Mouse (Mus musculus): ENCODE data around the gene Cul9.
A peak's percentile ranks its signal among the peaks of the same experiment; 100 is the strongest.

Cul9 gene

GRCm38 (mm10) chr17:46553469-46553868 lies 7.3 kb upstream of the Cul9 start:
- no peak for DNase-seq (ENCODE audit: low spot score in 2 of 2)

- peak in 1 of 2 experiments; percentile 61 for DNase-seq (ENCODE audit: low spot score in 2 of 2)
Measured at GRCm38 (mm10) chr17:46552841-46553423, 6.7 kb upstream of the Cul9 start.

GRCm38 (mm10) chr17:46552151-46552550 lies 6.0 kb upstream of the Cul9 start:
- DNase-seq (ENCODE audit: low spot score in 2 of 2), result no peak

- DNase-seq (ENCODE audit: low spot score in 2 of 2), result no peak
Measured at GRCm38 (mm10) chr17:46551369-46551768, 5.2 kb upstream of the Cul9 start.

GRCm38 (mm10) chr17:46550904-46551303 lies 4.7 kb upstream of the Cul9 start:
- DNase-seq (ENCODE audit: low spot score in 2 of 2), result no peak

GRCm38 (mm10) chr17:46549642-46550041 lies 3.5 kb upstream of the Cul9 start:
- DNase-seq (ENCODE audit: low spot score in 2 of 2), result no peak

GRCm38 (mm10) chr17:46549193-46549592 lies 3.0 kb upstream of the Cul9 start:
- peak in 1 of 2 experiments; percentile 70 for DNase-seq (ENCODE audit: low spot score in 2 of 2)

- DNase-seq (ENCODE audit: low spot score in 2 of 2), result no peak
Measured at GRCm38 (mm10) chr17:46548741-46549140, 2.6 kb upstream of the Cul9 start.

GRCm38 (mm10) chr17:46547923-46548322 lies 1.7 kb upstream of the Cul9 start:
- no peak for DNase-seq (ENCODE audit: low spot score in 2 of 2)

- no peak for DNase-seq (ENCODE audit: low spot score in 2 of 2)
Measured at GRCm38 (mm10) chr17:46546995-46547394, 807 bp upstream of the Cul9 start.

GRCm38 (mm10) chr17:46546591-46546990 lies 403 bp upstream of the Cul9 start:
- no peak for DNase-seq (ENCODE audit: low spot score in 2 of 2)

- DNase-seq (ENCODE audit: low spot score in 2 of 2), result no peak
Measured at GRCm38 (mm10) chr17:46543661-46544060, 2.5 kb downstream of the Cul9 start.

- DNase-seq (ENCODE audit: low spot score in 2 of 2), result peak; percentile 69 to 82
Measured at GRCm38 (mm10) chr17:46525579-46526307, 20.4 kb downstream of the Cul9 start.

- DNase-seq (ENCODE audit: low spot score in 2 of 2), result no peak
Measured at GRCm38 (mm10) chr17:46525065-46525464, 21.1 kb downstream of the Cul9 start.

GRCm38 (mm10) chr17:46521963-46522668 lies 24.1 kb downstream of the Cul9 start:
- peak in 1 of 2 experiments; percentile 13 for DNase-seq (ENCODE audit: low spot score in 2 of 2)

- no peak for DNase-seq (ENCODE audit: low spot score in 2 of 2)
Measured at GRCm38 (mm10) chr17:46521174-46521573, 25.0 kb downstream of the Cul9 start.

- no peak for DNase-seq (ENCODE audit: low spot score in 2 of 2)
Measured at GRCm38 (mm10) chr17:46520385-46520979, 25.7 kb downstream of the Cul9 start.

GRCm38 (mm10) chr17:46519971-46520370 lies 26.2 kb downstream of the Cul9 start:
- DNase-seq (ENCODE audit: low spot score in 2 of 2), result no peak

- DNase-seq (ENCODE audit: low spot score in 2 of 2), result no peak
Measured at GRCm38 (mm10) chr17:46513329-46513728, 32.9 kb downstream of the Cul9 start.

GRCm38 (mm10) chr17:46511059-46511710 lies 35.0 kb downstream of the Cul9 start:
- DNase-seq (ENCODE audit: low spot score in 2 of 2), result no peak

GRCm38 (mm10) chr17:46505617-46506016 lies 40.6 kb downstream of the Cul9 start:
- no peak for DNase-seq (ENCODE audit: low spot score in 2 of 2)

Measured in spleen, postnatal 10 days (tissue).